Mouse (Mus musculus) forebrain, embryonic 14.5 days (tissue): ENCODE data around the gene 1700012A03Rik. TPM values are rescaled to one million over a fixed set of nuclear protein-coding genes. Genes with fewer than 3 reads are reported as not detected.

Source experiments
- ATAC-seq: fragments of 200-750 bp; cut with Nextera tagmentation; 2 replicates; pipeline ENCODE4 v1.8.0; 2017; ENCODE audit warnings: mild to moderate bottlenecking, moderate library complexity
- DNase-seq: peaks from one replicate; pipeline ENCODE4 v3.0.0-alpha.2; 2015; ENCODE audit warnings: low spot score
- H3K27ac ChIP-seq: fragments of 300-500 bp; sonication (generic); 2 replicates; pipeline ENCODE4 v1.5.1; 2014; ENCODE audit warnings: low read depth, mild to moderate bottlenecking, control low read depth, low read length, moderate library complexity
- H3K27me3 ChIP-seq: fragments of 300-500 bp; sonication (generic); replicated peaks from 2 replicates; pipeline ENCODE4 v1.6.1; 2014; ENCODE audit warnings: low read length, control low read depth, mixed read lengths; ENCODE audit not compliant: control insufficient read depth, insufficient read depth
- H3K36me3 ChIP-seq: fragments of 300-500 bp; sonication (generic); 2 replicates; pipeline ENCODE4 v1.6.1; 2014; ENCODE audit warnings: low read length, control low read depth; ENCODE audit not compliant: control insufficient read depth, insufficient read depth
- H3K4me1 ChIP-seq: fragments of 300-500 bp; sonication (generic); 2 replicates; pipeline ENCODE4 v1.6.1; 2014; ENCODE audit warnings: antibody characterized with exemption, low read length, control low read depth; ENCODE audit not compliant: control insufficient read depth, insufficient read depth
- H3K4me2 ChIP-seq: fragments of 300-500 bp; sonication (generic); 2 replicates; pipeline ENCODE4 v1.6.1; 2014; ENCODE audit warnings: mild to moderate bottlenecking, control low read depth, low read length
- H3K4me3 ChIP-seq: fragments of 300-500 bp; sonication (generic); 2 replicates; pipeline ENCODE4 v1.5.1; 2014; ENCODE audit warnings: low read depth, low read length, control low read depth
- H3K9ac ChIP-seq: fragments of 300-500 bp; sonication (generic); 2 replicates; pipeline ENCODE4 v1.6.1; 2014; ENCODE audit warnings: mild to moderate bottlenecking, low read length, control low read depth, moderate library complexity
- H3K9me3 ChIP-seq: fragments of 300-500 bp; sonication (generic); replicated peaks from 2 replicates; pipeline ENCODE4 v1.6.1; 2016; ENCODE audit warnings: low read length, control low read depth, mixed read lengths; ENCODE audit not compliant: control insufficient read depth
- WGBS: fragments of 180-500 bp; shearing (Covaris S2); extraction: QIAGEN DNeasy Blood & Tissue Kit; methylation state at CpG from one replicate; pipeline ENCODE4 v1.1.7; 2014; 5-methylcytosine and 5-hydroxymethylcytosine counted together
- polyA plus RNA-seq: library from polyadenylated mRNA; unstranded; fragments of >200 nt; fragmentation: Nextera tagmentation; extraction: Ambion mirVana; gene quantifications from 2 replicates; pipeline ENCODE4 v1.2.1, GENCODE M21; 2014

Gene 1700012A03Rik
- polyA plus RNA-seq, 1 experiment from 2014 or later = not detected

DNA sequence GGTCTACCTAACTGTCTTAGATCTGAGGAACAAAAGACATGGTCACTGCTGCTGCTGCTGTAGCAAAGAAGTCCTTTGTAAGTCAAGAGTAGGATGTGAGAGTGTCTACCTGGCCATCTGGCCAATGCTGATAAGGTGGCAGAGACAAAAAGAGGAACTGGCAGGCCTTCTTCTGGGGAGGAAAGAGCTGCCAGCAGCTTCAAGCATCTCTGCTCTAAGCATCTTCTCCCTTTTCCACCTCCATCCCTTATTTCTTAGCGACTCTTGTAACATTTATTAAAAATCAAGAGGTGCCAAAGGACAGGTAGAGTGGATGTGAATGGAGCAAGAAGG, 27.5 kb upstream of the 1700012A03Rik start:
- 100% methylated on average over 1 of the region's 1 CpGs for WGBS
- ATAC-seq = no peak

DNA sequence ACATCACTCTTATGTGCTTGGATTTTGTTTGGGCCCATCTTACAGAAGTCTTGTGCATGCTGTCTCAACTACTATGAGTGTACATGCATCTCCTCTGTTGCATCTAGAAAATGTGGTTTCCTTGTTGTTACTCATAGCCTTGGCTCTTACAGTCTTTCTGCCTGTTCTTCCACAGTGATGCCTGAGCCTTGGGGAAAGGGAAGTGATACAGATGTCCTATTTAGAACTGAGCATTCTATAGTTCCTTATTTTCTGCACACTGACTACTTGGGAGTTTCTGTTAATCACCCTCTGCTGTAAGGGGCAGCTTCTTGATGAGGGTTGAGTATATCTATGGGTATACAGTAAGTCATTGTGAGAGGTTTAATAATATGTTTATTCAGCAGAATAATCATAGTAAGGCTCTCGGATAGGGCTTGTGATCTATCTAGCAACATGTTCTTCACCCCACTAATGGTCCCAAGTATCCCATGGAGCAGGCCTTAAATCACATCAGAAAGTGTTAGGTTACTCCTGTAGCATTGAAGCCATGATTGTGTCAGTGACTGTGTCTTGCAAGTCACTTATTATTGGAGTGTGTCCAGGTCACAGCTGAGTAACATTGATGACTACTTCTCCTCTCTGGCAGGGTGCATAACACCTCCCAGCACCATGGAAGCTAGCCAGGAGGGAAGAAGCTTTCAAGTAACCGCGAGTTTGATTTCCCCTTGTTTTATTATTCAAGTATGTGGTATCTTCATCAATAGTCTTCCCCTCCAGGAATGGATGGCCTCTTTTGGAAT, 21.6 kb upstream of the 1700012A03Rik start:
- ATAC-seq (no peak), DNase-seq (no peak)
- no peaks in the 10 kb centered on the region for H3K9me3 ChIP-seq
- no peak overlapping the region for H3K4me3 ChIP-seq
- H3K36me3 ChIP-seq = no peaks in the 10 kb centered on the region
- WGBS = 73% methylated on average over 3 of the region's 3 CpGs
- H3K27ac ChIP-seq = no peak overlapping the region
- H3K27me3 ChIP-seq = no peaks in the 10 kb centered on the region
- no peaks in the 10 kb centered on the region for H3K4me1 ChIP-seq
- H3K4me2 ChIP-seq = no peak overlapping the region
- no peak overlapping the region for H3K9ac ChIP-seq

More for the DNA sequence above, 27.5 kb upstream of the 1700012A03Rik start:
- Histone ChIP-seq H3K4me2 (no peak overlapping the region), H3K27me3 (no peaks in the 10 kb centered on the region), H3K4me3 (no peak overlapping the region), H3K9me3 (no peaks in the 10 kb centered on the region), H3K4me1 (no peaks in the 10 kb centered on the region), H3K36me3 (no peaks in the 10 kb centered on the region), H3K27ac (no peak overlapping the region), H3K9ac (no peak overlapping the region)
- no peak for DNase-seq

DNA sequence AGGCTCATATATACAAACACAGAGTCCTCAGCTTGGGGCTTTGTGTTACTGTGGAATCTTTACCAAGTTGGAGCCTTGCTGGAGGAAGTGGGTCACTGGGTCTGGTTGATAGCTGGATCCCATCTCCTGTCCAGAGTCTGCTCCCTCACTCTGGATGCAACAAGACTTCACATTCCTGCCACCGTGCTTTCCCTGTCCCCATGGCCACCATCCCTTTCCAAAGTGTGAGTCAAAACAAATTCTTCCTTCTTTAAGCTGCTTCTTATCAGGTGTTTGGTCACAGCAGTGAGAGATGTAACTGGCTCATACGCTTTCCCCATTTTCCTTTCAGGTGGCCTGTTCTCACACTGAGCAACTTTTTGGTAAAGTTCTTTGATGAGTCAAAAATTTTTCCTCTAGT, 15.8 kb upstream of the 1700012A03Rik start:
- 86% methylated on average over 2 of the region's 2 CpGs for WGBS
- no peaks in the 10 kb centered on the region for H3K9me3 ChIP-seq
- H3K4me1 ChIP-seq = no peaks in the 10 kb centered on the region
- H3K27ac ChIP-seq = no peak overlapping the region
- H3K9ac ChIP-seq = no peak overlapping the region
- H3K36me3 ChIP-seq = no peaks in the 10 kb centered on the region
- H3K4me2 ChIP-seq = no peak overlapping the region
- no peak for ATAC-seq
- no peak overlapping the region for H3K4me3 ChIP-seq
- DNase-seq = no peak
- H3K27me3 ChIP-seq = no peaks in the 10 kb centered on the region

DNA sequence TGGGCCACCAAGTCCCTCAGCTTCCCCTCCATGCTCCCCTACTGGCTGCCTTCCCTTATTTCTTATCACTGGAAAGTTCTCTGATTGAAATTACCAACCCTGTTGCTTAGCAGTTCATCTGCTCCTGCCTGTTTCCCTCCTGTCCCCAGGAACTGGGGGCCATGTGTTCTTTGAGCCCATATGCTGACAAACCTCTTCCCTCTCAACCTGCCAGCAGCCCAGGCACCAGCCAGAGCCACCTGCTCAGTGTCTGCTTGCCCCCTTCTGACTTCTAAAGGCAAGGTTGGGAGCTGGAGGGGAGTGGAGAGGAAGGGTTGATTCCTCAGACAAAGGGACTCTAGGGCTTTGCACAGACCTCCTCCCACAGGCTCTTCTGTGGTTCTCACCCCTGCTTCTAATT, 4.7 kb upstream of the 1700012A03Rik start:
- ATAC-seq (peak; percentile 57; the same call in 1 of the 2 replicates), DNase-seq (peak; percentile 51)
- Histone ChIP-seq H3K4me2 (no peak overlapping the region), H3K4me3 (no peak overlapping the region), H3K36me3 (no peaks in the 10 kb centered on the region), H3K27me3 (no peaks in the 10 kb centered on the region), H3K9ac (no peak overlapping the region), H3K4me1 (no peaks in the 10 kb centered on the region), H3K9me3 (no peaks in the 10 kb centered on the region), H3K27ac (peak overlapping the region; percentile 60; the same call in 1 of the 2 replicates)

DNA sequence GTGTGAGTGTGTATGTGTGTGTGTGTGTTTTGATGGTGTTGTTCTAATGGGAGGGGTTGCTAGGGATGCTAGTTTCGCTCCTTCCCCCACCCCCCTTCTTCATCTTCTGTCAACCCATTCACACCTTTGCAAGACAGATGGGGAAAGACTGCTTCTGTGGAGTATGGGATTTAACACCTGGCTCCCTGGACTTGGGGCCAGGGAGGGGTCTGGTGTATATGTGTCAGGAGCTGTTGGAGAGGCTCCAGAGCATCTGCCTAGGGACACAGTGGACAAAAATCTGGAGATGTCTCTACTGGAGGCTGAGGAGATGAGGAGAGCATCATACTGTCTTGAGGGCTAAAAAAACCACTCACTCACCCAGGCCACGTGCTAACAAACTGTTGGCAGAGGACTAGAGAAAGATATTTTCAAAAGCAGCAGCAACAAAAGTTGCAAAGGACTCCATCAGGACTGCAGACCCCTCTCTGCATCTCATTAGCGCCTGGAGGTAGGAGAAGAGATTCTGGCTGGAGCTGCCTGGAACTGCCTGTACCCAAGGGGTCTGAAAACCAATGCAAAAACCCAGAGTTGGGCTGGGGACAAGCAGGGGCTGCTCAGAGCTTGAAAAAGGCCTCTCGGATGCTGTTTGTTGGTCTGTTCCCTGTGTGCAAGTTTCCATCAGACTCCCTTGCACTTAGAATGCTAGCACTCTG, 643 bp upstream of the 1700012A03Rik start:
- Histone ChIP-seq H3K4me3 (no peak overlapping the region), H3K4me2 (no peak overlapping the region), H3K9me3 (no peaks in the 10 kb centered on the region), H3K4me1 (no peaks in the 10 kb centered on the region), H3K27ac (peak overlapping the region; percentile 58; the same call in 1 of the 2 replicates), H3K27me3 (no peaks in the 10 kb centered on the region), H3K9ac (no peak overlapping the region), H3K36me3 (no peaks in the 10 kb centered on the region)
- peak; percentile 63 for DNase-seq
- WGBS = 45% methylated on average over 4 of the region's 4 CpGs
- peak; percentile 80 for ATAC-seq

DNA sequence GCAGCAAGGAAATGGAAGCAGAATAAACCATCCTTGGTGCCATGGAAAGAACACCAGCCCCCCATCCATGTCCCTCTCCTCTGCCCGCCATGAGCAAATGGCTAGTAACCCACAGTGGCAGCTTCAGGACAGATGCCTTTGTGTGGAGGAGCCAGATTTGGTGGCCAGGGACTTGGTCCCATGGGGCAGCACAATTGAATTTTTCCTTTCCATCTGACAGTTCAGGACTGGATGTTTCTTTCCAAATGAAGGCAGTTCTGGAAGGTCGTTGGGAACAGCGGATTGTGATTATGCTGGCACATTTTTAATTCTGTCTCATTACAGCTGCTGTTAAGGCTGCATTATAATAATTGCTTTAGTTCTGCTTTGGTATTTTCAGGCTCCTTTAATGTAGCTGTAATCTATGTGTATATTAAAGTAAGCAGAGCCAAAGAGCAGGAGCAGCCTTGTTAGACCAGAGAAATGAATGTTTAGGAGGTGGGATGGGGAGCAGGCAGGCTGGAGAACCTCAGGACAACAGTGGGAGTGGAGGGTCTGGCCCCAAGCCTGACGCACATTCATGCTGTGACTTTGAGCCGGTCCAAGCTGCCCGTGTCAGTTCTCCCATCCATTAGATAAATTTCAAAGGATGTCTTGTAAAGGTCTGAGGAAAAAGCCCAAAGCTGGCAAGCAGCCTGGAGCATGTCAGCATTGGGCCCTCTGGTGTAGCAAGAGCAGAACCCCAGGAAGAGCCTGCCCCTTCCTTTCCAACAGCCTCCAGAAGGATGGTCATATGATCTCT, 2.3 kb downstream of the 1700012A03Rik start:
- H3K27ac ChIP-seq = no peak overlapping the region

DNA sequence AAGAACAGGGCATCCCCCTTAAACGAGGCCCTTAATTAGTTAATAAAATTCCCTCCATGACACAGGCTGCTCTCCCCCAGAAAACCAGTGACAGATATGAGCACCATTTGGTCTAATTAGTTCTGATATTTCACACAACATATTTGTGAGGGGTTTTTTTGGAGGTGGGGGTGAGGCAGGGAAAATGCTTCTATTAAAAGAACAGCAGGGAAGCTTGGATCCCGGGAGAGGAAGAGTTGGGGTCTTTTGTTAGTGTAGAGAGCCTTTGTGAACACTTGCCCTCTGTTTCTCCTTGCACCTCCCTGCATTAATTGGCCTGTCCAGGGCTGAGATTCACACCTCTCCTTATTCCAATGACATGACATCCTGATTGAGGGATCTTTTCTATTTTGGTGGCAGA, 6.5 kb downstream of the 1700012A03Rik start:
- Histone ChIP-seq H3K4me2 (no peak overlapping the region), H3K27ac (peak overlapping the region; percentile 49; the same call in 1 of the 2 replicates), H3K27me3 (no peaks in the 10 kb centered on the region), H3K4me1 (no peaks in the 10 kb centered on the region), H3K4me3 (no peak overlapping the region), H3K9me3 (no peaks in the 10 kb centered on the region), H3K9ac (no peak overlapping the region), H3K36me3 (no peaks in the 10 kb centered on the region)
- peak; percentile 84 for DNase-seq
- peak; percentile 84 for ATAC-seq
- WGBS = 1% methylated on average over 2 of the region's 2 CpGs

More for the DNA sequence above, 2.3 kb downstream of the 1700012A03Rik start:
- ATAC-seq (no peak), DNase-seq (peak; percentile 28)
- Histone ChIP-seq H3K9ac (no peak overlapping the region), H3K9me3 (no peaks in the 10 kb centered on the region), H3K27me3 (no peaks in the 10 kb centered on the region), H3K4me1 (no peaks in the 10 kb centered on the region), H3K36me3 (no peaks in the 10 kb centered on the region), H3K4me2 (no peak overlapping the region), H3K4me3 (no peak overlapping the region)
- WGBS = 54% methylated on average over 6 of the region's 6 CpGs

DNA sequence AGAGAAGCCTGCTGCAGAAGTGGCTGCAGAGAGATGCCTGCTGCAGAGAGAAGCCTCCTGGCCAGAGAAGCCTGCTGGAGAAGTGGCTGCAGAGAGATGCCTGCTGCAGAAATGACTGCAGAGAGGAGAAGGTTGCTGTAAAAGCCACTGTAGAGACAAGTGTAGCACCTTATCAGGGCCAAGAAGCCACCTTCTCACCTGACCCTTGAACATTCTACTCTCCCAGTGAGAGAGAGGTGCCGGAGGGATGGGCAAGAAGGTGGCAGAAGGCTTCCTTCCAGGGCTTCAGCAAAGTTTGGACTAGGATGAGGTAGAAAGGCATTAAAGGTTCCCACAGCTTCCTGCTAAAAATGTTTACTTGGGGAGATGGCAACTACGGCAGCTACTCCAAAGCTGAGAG, 8.5 kb downstream of the 1700012A03Rik start:
- no peak overlapping the region for H3K4me3 ChIP-seq
- DNase-seq = no peak
- H3K4me2 ChIP-seq = no peak overlapping the region
- no peaks in the 10 kb centered on the region; the same call in 1 of the 2 replicates for H3K4me1 ChIP-seq
- no peaks in the 10 kb centered on the region for H3K27me3 ChIP-seq
- no peaks in the 10 kb centered on the region for H3K36me3 ChIP-seq
- ATAC-seq = no peak
- no peak overlapping the region for H3K27ac ChIP-seq
- H3K9ac ChIP-seq = no peak overlapping the region
- H3K9me3 ChIP-seq = no peaks in the 10 kb centered on the region
- 96% methylated on average over 2 of the region's 2 CpGs for WGBS
